Mouse (Mus musculus): ENCODE measurements around the gene Gm8265.
"Not testable (repeated sequence)": the region's sequence is repeated elsewhere in the genome, so short reads cannot be mapped to it uniquely, and the experiment has no call there.

Gm8265 gene

GRCm38 (mm10) chr14:5632928-5633327 lies at the start of gene Gm8265:
Gm8265 (minus strand) TSS chr14:5633028.
- DNase-seq (ENCODE audit: low read depth, low spot score) = not testable (repeated sequence)
